Mouse (Mus musculus) adrenal gland, adult 2 months (tissue): ENCODE data around the gene Vwa7. TPM values are rescaled to one million over a fixed set of nuclear protein-coding genes. Genes with fewer than 3 reads are reported as not detected.
"Not testable (repeated sequence)": the region's sequence is repeated elsewhere in the genome, so short reads cannot be mapped to it uniquely, and the experiment has no call there.

Source experiments
- DNase-seq: peaks from one replicate; pipeline ENCODE4 v3.0.0; 2021
- polyA plus RNA-seq: library from polyadenylated mRNA; depleted of rRNA; stranded (reverse); fragments of >200 nt; gene quantifications from 2 replicates; pipeline ENCODE4 v1.2.3, GENCODE M21; 2012
- total RNA-seq, 2 experiments: library from RNA; stranded (reverse); gene quantifications; 2 replicates each; pipeline ENCODE4 v1.2.3; 2021

The Vwa7 gene
- total and polyA plus RNA-seq, 3 experiments: 0.26 to 0.97 (median 0.55) TPM

- DNase-seq: no peak
Observed at GRCm38 (mm10) chr17:35021842-35022477, 5.6 kb downstream of the Vwa7 start.

GRCm38 (mm10) chr17:35022541-35023060 lies 6.2 kb downstream of the Vwa7 start:
- DNase-seq: no peak

- DNase-seq: no peak
Observed at GRCm38 (mm10) chr17:35023221-35023620, 6.8 kb downstream of the Vwa7 start.

DNA sequence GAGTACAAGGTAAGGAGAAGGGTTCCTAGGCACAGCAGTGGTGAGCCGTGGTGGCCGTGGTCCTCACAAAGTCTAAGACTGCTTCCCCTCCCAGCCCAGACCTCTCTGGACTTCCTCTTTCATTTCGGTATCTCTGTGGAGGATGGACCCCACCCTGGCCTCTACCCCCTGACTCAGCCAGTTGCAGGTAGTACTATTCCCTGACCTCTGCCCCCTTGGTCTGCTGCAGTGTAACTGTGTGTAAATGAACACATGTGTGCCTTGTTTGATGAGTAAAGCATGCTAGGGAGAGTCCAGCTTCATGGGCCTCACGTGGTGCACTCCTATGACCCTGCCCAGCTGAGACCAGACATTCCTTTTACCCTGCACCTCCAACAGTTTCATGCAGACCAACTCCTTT lies 7.4 kb downstream of the Vwa7 start:
- DNase-seq: no peak

- DNase-seq: no peak
Observed at GRCm38 (mm10) chr17:35024261-35024660, 7.9 kb downstream of the Vwa7 start.

- no peak for DNase-seq
Observed at GRCm38 (mm10) chr17:35024691-35025488, 8.5 kb downstream of the Vwa7 start.

DNA sequence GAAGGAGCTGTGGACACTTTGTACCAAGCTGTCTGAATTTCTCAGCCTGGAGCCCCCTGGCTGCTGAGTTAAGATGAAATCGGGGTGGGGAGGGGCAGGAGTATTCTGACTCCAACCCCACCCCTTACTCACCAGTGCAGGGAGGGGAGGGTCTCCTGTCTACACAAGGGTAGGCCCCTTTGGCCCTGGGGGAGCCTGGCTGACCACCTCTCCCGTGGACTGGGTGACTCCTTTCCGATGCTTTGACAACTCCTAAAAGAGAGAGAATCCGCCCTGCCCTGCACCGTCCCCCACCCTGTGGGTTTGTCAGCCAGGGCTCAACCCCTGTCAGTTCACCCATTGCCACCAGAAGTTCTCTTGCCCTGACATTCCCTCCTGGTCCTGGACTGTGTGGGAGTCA lies 9.8 kb downstream of the Vwa7 start:
- no peak for DNase-seq

GRCm38 (mm10) chr17:35027277-35028068 lies 11.1 kb downstream of the Vwa7 start, which contains the start of gene Sapcd1:
TSS of gene Sapcd1 (minus strand) at chr17:35028016.
- no peak for DNase-seq

DNA sequence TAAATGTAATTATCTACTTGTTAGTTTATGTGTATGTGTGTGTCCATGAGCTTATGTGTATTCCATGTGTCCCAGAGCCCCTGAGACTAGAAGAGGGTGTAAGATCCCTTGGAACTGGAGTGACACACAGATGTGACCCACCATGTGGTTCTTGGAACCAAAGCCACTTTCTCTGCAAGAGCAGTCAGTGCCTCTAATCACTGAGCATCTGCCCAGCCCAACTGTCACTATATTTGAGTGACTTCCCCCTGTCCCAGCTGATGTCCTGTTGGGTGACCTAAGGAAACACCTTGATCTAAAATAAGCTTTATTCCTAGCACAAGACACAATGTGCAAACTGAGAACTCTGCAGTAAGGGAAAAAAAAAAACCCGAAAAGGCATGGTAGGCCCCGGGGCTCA lies 11.9 kb downstream of the Vwa7 start:
- DNase-seq: no peak

GRCm38 (mm10) chr17:35029691-35030532 lies 13.5 kb downstream of the Vwa7 start:
- no peak for DNase-seq

DNA sequence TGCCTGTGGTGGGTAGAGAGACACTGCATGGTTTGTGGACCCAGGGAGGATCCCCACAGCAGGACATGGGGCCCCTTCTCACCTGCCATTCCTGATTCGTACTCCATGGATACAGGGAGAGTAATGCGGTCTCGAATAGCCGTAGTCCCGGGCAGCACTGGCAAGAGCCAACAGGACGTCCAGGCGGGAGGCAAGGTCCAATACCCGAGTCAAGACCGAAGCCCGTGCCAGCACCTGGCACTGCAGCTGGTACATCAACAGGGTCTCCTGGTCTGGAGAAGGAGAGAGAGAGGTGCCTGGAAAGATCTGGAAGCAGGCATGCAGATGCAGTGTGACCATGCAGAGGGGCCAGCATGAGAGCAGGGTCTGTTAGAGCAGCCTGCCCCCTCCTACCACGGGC lies 14.9 kb downstream of the Vwa7 start:
- DNase-seq: no peak

GRCm38 (mm10) chr17:35031880-35032279 lies 15.5 kb downstream of the Vwa7 start:
- no peak for DNase-seq

DNA sequence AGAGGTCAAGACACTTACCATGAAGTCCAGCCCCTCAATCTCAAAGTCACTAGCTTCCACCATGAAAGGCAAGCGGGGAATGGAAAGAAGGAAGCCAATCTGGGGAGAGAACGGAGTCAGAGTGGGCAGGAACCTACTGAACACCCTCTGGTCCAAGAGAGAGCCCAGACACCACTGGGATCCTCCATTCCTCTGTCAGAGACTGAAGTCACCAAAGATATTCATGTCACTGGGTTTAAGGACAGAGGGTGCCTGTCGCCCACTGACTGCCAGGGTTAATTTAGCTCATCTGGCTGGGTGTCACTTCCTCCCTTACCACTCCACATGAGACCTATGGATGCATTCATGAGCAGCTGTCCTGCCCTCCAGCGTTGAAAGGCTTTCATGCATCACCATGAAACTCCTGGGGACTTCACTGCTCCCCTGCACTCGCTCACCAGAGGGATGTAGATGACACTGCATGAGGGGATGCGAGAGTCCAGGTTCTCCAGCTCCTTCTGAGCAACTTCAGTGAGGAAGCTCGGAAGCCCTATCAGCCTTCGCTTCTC lies 16.0 kb downstream of the Vwa7 start:
- DNase-seq: no peak

DNA sequence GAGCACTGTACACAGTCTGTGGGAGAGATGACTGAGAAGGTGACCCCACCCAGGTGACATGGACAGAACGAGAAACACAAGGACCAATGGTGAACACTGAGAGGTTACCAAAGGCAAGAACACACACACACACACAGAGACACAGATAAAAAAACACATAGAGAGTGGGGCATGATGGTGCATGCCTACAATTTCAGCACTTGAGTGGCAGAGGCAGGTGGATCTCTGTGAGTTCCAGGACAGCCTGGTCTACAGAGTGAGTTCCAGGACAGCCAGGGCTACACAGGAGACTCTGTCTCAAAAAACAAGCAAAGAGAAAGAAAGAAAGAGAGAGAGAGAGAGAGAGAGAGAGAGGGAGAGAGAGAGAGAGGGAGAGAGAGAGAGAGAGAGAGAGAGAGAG lies 17.3 kb downstream of the Vwa7 start:
- not testable (repeated sequence) for DNase-seq

DNA sequence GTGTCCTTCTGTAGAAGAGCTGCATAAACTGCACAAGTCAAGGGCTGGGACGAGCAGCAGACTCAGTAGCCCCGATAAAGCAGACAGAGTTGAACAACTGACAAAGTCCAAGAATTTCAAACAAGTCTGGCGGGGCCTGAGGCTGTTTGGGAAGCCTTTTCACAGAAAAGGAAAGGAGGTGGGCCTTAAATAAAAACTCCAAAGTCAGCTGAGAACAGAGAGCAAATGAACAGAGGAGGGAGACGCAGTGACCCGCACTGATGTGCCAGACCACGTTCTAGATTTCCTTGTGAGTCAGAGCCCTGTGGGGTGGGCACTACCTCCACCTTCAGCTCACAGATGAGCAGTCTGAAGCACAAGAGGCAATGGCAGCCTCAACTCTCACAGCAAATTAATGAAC lies 18.5 kb downstream of the Vwa7 start:
- no peak for DNase-seq

DNA sequence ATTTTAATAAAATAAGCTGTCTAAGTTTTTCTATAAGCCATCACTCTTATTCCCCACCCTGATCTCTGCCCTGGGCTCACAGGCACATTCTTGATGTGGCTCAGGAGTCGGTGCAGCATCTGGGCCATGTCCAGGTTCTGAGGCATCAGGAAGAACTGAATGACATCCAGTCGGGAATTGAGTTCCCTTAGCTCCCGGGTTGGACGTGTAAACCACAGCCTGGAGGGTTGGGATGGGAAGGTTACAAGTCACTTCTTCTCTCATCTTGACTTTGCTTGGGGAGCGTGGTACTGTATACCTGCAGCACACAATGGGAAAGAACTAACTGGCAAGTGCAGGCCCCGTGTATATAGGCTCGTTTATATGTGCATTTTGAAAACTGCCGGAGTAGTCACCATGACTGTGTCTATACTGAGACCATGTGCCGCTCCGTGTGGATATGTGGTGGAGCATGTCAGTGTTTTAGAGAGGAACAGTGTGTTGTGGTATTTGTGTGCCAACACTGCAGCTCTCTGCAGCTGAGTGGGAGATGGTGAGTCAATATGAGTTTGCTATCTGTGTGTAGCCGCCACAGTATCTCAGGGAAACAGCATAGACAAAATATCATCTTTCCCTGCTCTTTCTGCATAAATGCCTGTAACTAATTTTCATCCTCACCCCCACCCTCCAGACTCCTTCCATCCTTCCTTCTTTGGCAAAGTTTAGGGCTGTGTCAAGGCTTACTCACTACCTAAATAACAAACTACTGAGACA lies 22.9 kb downstream of the Vwa7 start:
- no peak for DNase-seq

GRCm38 (mm10) chr17:35043794-35044193 lies 27.4 kb downstream of the Vwa7 start:
- DNase-seq: no peak

- DNase-seq: no peak
Observed at GRCm38 (mm10) chr17:35044904-35045806, 28.8 kb downstream of the Vwa7 start.
